Mouse (Mus musculus): ENCODE measurements at regions not wholly inside any gene's neighbourhood (a gene's known extent, or its start where the extent isn't known, plus 50 kb on each side); places are given as distances from the start of the nearest gene placed in this dataset.

DNA sequence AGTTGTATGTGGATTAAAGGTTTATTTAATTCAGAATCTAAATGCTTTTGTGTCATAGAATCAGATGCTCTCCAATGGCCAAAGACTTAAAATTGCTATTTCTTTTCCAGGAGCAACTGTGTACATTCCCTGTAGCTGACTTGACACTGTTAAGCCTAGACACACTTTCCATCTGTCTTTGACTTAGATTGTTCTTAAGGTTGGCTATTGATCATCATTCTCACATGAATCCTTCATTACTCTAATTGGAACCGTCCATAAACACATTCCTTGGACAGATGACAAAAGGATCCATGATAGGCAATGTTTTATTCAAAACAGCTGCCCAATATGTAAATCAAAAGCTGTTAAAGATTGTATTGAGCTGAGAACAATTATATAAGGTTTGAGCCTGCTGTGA, 442.8 kb downstream of the Bmp2 start:
- Histone ChIP-seq H3K9ac (no peak overlapping the region), H3K4me3 (no peak overlapping the region), H3K9me3 (no peaks in the 10 kb centered on the region), H3K27me3 (replicated peaks) (no peaks in the 10 kb centered on the region), H3K27ac (no peak overlapping the region), H3K4me1 (no peaks in the 10 kb centered on the region), H3K4me2 (replicated peaks) (no peak overlapping the region), H3K36me3 (no peaks in the 10 kb centered on the region)
- no peak for ATAC-seq (ENCODE audit: low FRiP score, low read depth)
- 64% methylated on average over 1 of the region's 1 CpGs for WGBS

DNA sequence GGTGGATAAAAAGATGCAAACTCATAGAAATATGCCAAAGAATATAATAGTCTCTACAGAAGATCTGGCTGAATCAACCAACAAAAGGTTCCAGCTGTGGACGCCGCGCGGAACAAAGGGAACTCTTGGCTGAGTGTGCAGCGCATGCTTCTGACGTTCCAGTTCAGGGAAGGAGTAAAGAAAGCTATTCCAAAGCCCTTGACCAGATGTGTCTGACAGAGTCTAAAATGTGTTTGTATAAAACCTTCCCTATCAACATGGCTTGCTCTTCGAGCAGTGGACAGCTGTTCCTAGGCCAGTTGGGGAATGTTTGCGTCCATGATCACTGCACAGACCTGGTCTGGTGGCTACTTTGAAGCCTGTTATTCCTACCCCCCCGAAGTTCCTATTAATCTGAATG, 442.4 kb downstream of the Bmp2 start:
- no peak overlapping the region for H3K4me2 ChIP-seq (replicated peaks)
- H3K27ac ChIP-seq, result no peak overlapping the region
- no peaks in the 10 kb centered on the region for H3K27me3 ChIP-seq (replicated peaks)
- no peaks in the 10 kb centered on the region for H3K9me3 ChIP-seq
- WGBS, result 89% methylated on average over 9 of the region's 9 CpGs
- no peaks in the 10 kb centered on the region for H3K36me3 ChIP-seq
- H3K4me1 ChIP-seq, result no peaks in the 10 kb centered on the region
- H3K4me3 ChIP-seq, result no peak overlapping the region
- no peak for ATAC-seq (ENCODE audit: low FRiP score, low read depth)
- H3K9ac ChIP-seq, result no peak overlapping the region

DNA sequence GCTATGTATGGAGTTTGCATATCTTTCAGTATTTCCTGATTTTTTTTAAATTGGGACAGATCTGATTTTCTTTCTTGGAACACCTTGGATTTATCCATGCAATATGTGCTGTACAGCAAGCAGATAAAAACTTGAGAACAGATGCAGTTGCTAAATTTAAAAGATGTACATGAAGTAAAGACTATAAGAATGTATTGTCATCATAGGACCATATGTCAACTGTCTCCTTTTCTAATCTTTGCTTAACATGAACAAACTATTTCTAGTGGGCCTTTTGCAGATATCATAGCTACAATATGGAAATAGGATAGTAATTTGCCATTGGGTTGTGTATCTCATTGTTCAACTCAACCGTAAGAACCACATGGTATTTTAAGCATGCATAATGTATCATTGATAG, 435.7 kb downstream of the Bmp2 start:
- Histone ChIP-seq H3K4me1 (no peaks in the 10 kb centered on the region), H3K27ac (no peak overlapping the region), H3K27me3 (replicated peaks) (no peaks in the 10 kb centered on the region), H3K9me3 (no peaks in the 10 kb centered on the region), H3K9ac (no peak overlapping the region), H3K4me2 (replicated peaks) (no peak overlapping the region), H3K36me3 (no peaks in the 10 kb centered on the region), H3K4me3 (no peak overlapping the region)
- WGBS, result 91% methylated on average over 1 of the region's 1 CpGs
- ATAC-seq (ENCODE audit: low FRiP score, low read depth), result no peak
